Mouse (Mus musculus): ENCODE measurements around the gene Olfr203. TPM values are rescaled to one million over a fixed set of nuclear protein-coding genes. Genes with fewer than 3 reads are reported as not detected.

The Olfr203 gene
- polyA plus RNA-seq, 1 experiment from 2014 or later: not detected

Other genes with a start within 250 kb of the Olfr203 start
- gene Olfr190, start 220.9 kb upstream of the Olfr203 start, polyA plus RNA-seq (2015; fragmentation: Nextera tagmentation; extraction: Ambion mirVana): not detected in 2 replicates
- not detected in 2 replicates for gene Olfr191, start 209.1 kb upstream of the Olfr203 start, polyA plus RNA-seq (2015; fragmentation: Nextera tagmentation; extraction: Ambion mirVana)
- not detected in 2 replicates for gene Olfr193, start 187.0 kb upstream of the Olfr203 start, polyA plus RNA-seq (2015; fragmentation: Nextera tagmentation; extraction: Ambion mirVana)
- not detected in 2 replicates for gene Olfr194, start 177.8 kb upstream of the Olfr203 start, polyA plus RNA-seq (2015; fragmentation: Nextera tagmentation; extraction: Ambion mirVana)
- not detected in 2 replicates for gene Olfr195, start 151.8 kb upstream of the Olfr203 start, polyA plus RNA-seq (2015; fragmentation: Nextera tagmentation; extraction: Ambion mirVana)
- not detected in 2 replicates for gene Olfr196, start 128.4 kb upstream of the Olfr203 start, polyA plus RNA-seq (2015; fragmentation: Nextera tagmentation; extraction: Ambion mirVana)
- gene Olfr198, start 95.3 kb upstream of the Olfr203 start, polyA plus RNA-seq (2015; fragmentation: Nextera tagmentation; extraction: Ambion mirVana): not detected in 2 replicates
- not detected in 2 replicates for gene Olfr199, start 79.1 kb upstream of the Olfr203 start, polyA plus RNA-seq (2015; fragmentation: Nextera tagmentation; extraction: Ambion mirVana)
- 0.15 and 0.31 TPM in 2 replicates for gene Olfr201, start 26.2 kb upstream of the Olfr203 start, polyA plus RNA-seq (2015; fragmentation: Nextera tagmentation; extraction: Ambion mirVana)
- gene Olfr202, start 12.1 kb upstream of the Olfr203 start, polyA plus RNA-seq (2015; fragmentation: Nextera tagmentation; extraction: Ambion mirVana): not detected in 2 replicates
- not detected in 2 replicates for gene Olfr204, start 19.4 kb downstream of the Olfr203 start, polyA plus RNA-seq (2015; fragmentation: Nextera tagmentation; extraction: Ambion mirVana)
- not detected in 2 replicates for gene Olfr205, start 32.3 kb downstream of the Olfr203 start, polyA plus RNA-seq (2015; fragmentation: Nextera tagmentation; extraction: Ambion mirVana)
- not detected in 2 replicates for gene Olfr206, start 50.4 kb downstream of the Olfr203 start, polyA plus RNA-seq (2015; fragmentation: Nextera tagmentation; extraction: Ambion mirVana)
- gene Olfr209, start 65.1 kb downstream of the Olfr203 start, polyA plus RNA-seq (2015; fragmentation: Nextera tagmentation; extraction: Ambion mirVana): not detected in 2 replicates
- gene Gabrr3, start 108.5 kb downstream of the Olfr203 start, polyA plus RNA-seq (2015; fragmentation: Nextera tagmentation; extraction: Ambion mirVana): not detected in 2 replicates
- gene Riox2, start 172.9 kb downstream of the Olfr203 start, polyA plus RNA-seq (2015; fragmentation: Nextera tagmentation; extraction: Ambion mirVana): 23.0 and 25.3 TPM in 2 replicates